Mouse (Mus musculus): ENCODE measurements at regions not wholly inside any gene's neighbourhood (a gene's known extent, or its start where the extent isn't known, plus 50 kb on each side); places are given as distances from the start of the nearest gene placed in this dataset.

DNA sequence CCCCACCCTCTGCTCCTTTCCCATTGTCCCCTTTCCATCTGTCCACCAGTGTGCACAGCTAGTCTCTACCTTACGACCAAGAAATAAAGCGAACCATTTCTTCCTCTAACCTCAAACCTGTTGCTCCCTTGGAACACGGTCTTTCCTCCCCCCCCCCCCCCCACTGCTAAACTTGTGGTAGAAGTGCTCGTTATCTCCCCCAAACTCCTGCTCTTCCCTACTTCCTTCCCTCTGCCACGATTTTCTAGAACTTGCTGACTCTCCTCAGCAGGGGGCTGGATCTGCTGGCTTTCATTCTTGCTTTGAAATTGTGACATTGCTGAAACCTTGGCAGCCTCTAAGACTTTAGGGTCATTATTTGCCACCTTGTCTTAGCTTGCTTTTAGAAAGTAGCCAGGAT lies 83.2 kb upstream of the Rap1b start:
- TF ChIP-seq POLR2A (IDR thresholded peaks at IDR 0.05; ENCODE audit: extremely low read depth, insufficient read depth, low read length) (no peak), CTCF (IDR thresholded peaks at IDR 0.05; ENCODE audit: extremely low read depth, insufficient read depth, low read length) (no peak)
